Mouse (Mus musculus): ENCODE measurements around the gene Fam205a1. TPM values are rescaled to one million over a fixed set of nuclear protein-coding genes. Genes with fewer than 3 reads are reported as not detected.

The Fam205a1 gene
- polyA plus RNA-seq (2015; fragmentation: Illumina TruSeq; extraction: RNeasy Lipid Tissue Mini Kit (QIAGEN cat#74804); ENCODE audit: low read depth, low replicate concordance), result 0.18 TPM

DNA sequence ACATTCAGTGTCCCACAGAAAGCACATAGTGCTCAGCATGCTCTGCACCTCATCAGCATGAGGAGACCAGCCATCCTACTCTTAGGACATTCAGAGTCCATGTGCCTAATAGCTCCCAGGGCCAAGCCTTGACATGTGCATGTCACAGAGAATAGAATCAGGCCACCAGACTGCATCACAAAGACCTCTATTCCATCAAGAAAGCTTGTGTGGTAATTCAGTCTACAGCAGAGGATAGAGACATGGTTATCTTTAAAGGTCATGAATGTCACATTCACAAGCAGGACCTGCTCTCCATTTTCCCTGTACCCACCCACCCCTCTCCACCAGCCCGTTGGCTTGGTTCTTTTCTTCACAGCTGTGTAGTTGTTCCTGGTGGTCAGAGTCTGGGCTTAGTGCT, at the start of gene Fam205a1:
Gene Fam205a1, minus strand, starts transcription at position 101 of the 400 bp plus-strand sequence.

DNA sequence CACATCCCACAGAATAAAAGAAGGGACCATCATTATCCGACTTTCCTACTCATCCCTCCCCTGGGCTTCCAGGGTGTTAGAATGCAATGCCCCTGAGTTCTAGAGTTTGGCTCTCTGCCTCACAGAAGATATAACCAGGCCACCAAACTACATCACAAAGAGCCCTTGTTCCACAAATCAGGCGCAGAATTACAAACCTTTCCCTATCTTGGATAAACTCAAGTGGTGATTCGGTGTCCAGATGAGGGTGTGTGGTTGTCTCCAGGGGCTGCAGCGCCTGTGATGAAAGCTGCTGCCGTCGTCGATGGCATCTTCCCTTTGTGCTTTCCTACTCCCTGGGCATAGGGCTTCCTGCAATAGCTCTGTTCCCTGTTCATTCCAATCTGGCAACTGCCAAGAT, 20.4 kb upstream of the Fam205a1 start, which contains the start of gene Fam205c:
Gene Fam205c, minus strand, starts transcription at position 101 of the 400 bp plus-strand sequence.

DNA sequence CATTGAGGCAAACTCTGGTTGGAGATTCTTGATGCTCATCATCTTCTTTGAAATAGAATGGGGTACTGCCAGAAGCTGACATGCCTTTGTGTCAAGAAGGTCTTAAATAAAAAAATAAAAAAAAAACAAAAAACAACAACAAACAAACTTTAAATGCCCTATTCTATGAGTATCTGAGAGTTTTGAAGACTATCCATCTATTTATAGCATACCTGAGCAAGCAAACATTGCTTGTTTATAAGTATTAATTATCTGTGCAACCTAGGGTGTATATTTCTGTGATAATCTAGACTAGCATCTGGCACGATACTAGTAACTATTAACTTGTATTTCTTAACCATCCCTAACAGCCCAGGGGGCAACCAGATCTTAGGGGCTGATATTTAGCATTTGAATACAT, 3.0 kb upstream of the Fam205a1 start, which contains the start of gene Gm12394:
Gene Gm12394, minus strand, starts transcription at position 101 of the 400 bp plus-strand sequence.

Other genes starting within 250 kb of the Fam205a1 start
- not detected for gene Gm10591, start 241.7 kb downstream of the Fam205a1 start, polyA plus RNA-seq (2015; fragmentation: Illumina TruSeq; extraction: RNeasy Lipid Tissue Mini Kit (QIAGEN cat#74804); ENCODE audit: low read depth, low replicate concordance)
- gene Gm2564, start 224.2 kb downstream of the Fam205a1 start, polyA plus RNA-seq (2015; fragmentation: Illumina TruSeq; extraction: RNeasy Lipid Tissue Mini Kit (QIAGEN cat#74804); ENCODE audit: low read depth, low replicate concordance), result 1.4 TPM
- gene Ccl27b, start 198.6 kb downstream of the Fam205a1 start, polyA plus RNA-seq (2015; fragmentation: Illumina TruSeq; extraction: RNeasy Lipid Tissue Mini Kit (QIAGEN cat#74804); ENCODE audit: low read depth, low replicate concordance), result 8.3 TPM
- 0.43 TPM for gene Il11ra2, start 192.0 kb downstream of the Fam205a1 start, polyA plus RNA-seq (2015; fragmentation: Illumina TruSeq; extraction: RNeasy Lipid Tissue Mini Kit (QIAGEN cat#74804); ENCODE audit: low read depth, low replicate concordance)
- 1.2 TPM for gene 4930578G10Rik, start 118.3 kb downstream of the Fam205a1 start, polyA plus RNA-seq (2015; fragmentation: Illumina TruSeq; extraction: RNeasy Lipid Tissue Mini Kit (QIAGEN cat#74804); ENCODE audit: low read depth, low replicate concordance)
- not detected for gene Ccl19, start 97.3 kb downstream of the Fam205a1 start, polyA plus RNA-seq (2015; fragmentation: Illumina TruSeq; extraction: RNeasy Lipid Tissue Mini Kit (QIAGEN cat#74804); ENCODE audit: low read depth, low replicate concordance)
- gene Ccl21a, start 79.9 kb downstream of the Fam205a1 start, polyA plus RNA-seq (2015; fragmentation: Illumina TruSeq; extraction: RNeasy Lipid Tissue Mini Kit (QIAGEN cat#74804); ENCODE audit: low read depth, low replicate concordance), result not detected
- gene Gm12394, start 2.9 kb upstream of the Fam205a1 start, polyA plus RNA-seq (2015; fragmentation: Illumina TruSeq; extraction: RNeasy Lipid Tissue Mini Kit (QIAGEN cat#74804); ENCODE audit: low read depth, low replicate concordance), result 0.76 TPM
- not detected for gene Fam205c, start 20.3 kb upstream of the Fam205a1 start, polyA plus RNA-seq (2015; fragmentation: Illumina TruSeq; extraction: RNeasy Lipid Tissue Mini Kit (QIAGEN cat#74804); ENCODE audit: low read depth, low replicate concordance)
- gene Phf24, start 62.8 kb upstream of the Fam205a1 start, polyA plus RNA-seq (2015; fragmentation: Illumina TruSeq; extraction: RNeasy Lipid Tissue Mini Kit (QIAGEN cat#74804); ENCODE audit: low read depth, low replicate concordance), result 194 TPM
- gene Dnajb5, start 95.9 kb upstream of the Fam205a1 start, polyA plus RNA-seq (2015; fragmentation: Illumina TruSeq; extraction: RNeasy Lipid Tissue Mini Kit (QIAGEN cat#74804); ENCODE audit: low read depth, low replicate concordance), result 155 TPM
- gene 1700022I11Rik, start 115.7 kb upstream of the Fam205a1 start, polyA plus RNA-seq (2015; fragmentation: Illumina TruSeq; extraction: RNeasy Lipid Tissue Mini Kit (QIAGEN cat#74804); ENCODE audit: low read depth, low replicate concordance), result not detected
- 202 TPM for gene Vcp, start 146.6 kb upstream of the Fam205a1 start, polyA plus RNA-seq (2015; fragmentation: Illumina TruSeq; extraction: RNeasy Lipid Tissue Mini Kit (QIAGEN cat#74804); ENCODE audit: low read depth, low replicate concordance)
- gene Fancg, start 156.6 kb upstream of the Fam205a1 start, polyA plus RNA-seq (2015; fragmentation: Illumina TruSeq; extraction: RNeasy Lipid Tissue Mini Kit (QIAGEN cat#74804); ENCODE audit: low read depth, low replicate concordance), result 12.4 TPM
- 15.2 TPM for gene Pigo, start 171.9 kb upstream of the Fam205a1 start, polyA plus RNA-seq (2015; fragmentation: Illumina TruSeq; extraction: RNeasy Lipid Tissue Mini Kit (QIAGEN cat#74804); ENCODE audit: low read depth, low replicate concordance)
- 139 TPM for gene Stoml2, start 177.8 kb upstream of the Fam205a1 start, polyA plus RNA-seq (2015; fragmentation: Illumina TruSeq; extraction: RNeasy Lipid Tissue Mini Kit (QIAGEN cat#74804); ENCODE audit: low read depth, low replicate concordance)
- gene Fam214b, start 192.3 kb upstream of the Fam205a1 start, polyA plus RNA-seq (2015; fragmentation: Illumina TruSeq; extraction: RNeasy Lipid Tissue Mini Kit (QIAGEN cat#74804); ENCODE audit: low read depth, low replicate concordance), result 25.3 TPM
- 29.6 TPM for gene Unc13b, start 205.1 kb upstream of the Fam205a1 start, polyA plus RNA-seq (2015; fragmentation: Illumina TruSeq; extraction: RNeasy Lipid Tissue Mini Kit (QIAGEN cat#74804); ENCODE audit: low read depth, low replicate concordance)